Mouse (Mus musculus): Measurements from ENCODE around the gene Dclk1.

The Dclk1 gene

DNA sequence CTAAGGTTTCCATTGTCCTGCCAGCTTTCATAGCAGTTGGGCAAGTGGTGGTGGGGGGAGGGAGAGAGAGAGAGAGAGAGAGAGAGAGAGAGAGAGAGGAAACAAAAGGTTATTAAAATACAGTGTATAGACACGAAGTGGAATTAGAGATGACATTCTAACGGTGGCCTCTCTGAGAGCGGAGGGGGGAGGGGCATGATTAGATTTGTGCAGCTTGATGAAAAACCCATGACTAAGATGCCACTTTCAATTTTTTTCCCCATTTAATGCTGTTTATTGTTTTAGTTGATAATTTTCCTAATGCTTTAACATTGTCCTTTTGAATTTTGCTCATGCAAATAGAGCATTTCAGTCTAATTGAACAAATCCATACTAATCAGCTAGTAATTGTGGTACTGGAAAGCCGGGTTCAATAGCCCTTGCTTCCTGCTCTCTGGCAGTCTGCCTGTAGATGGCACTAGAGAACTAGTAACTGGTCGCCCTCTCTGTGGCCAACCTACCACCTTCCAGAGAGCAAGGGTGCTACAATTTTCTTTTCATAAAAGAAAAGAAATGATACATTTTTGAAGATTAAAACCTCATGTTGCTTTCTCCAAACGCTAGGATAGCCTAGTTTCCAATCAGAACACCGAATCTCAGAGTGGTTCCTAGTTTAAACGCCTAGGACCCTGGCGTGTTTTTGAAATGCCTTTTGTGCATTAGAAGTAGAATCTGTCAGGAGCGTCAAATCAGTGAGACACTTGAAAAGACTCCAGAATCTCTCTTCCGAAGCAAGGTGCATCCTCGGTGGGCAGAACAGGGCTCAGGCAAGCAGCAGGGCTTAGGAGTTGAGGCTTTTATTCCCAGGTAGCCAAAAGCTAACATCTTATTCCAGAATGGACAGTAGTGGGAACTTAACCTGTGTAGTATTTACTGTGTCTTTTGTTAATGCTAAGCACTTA is 278.3 kb downstream of the Dclk1 start:
- peak; percentile 46 to 72 for DNase-seq

DNA sequence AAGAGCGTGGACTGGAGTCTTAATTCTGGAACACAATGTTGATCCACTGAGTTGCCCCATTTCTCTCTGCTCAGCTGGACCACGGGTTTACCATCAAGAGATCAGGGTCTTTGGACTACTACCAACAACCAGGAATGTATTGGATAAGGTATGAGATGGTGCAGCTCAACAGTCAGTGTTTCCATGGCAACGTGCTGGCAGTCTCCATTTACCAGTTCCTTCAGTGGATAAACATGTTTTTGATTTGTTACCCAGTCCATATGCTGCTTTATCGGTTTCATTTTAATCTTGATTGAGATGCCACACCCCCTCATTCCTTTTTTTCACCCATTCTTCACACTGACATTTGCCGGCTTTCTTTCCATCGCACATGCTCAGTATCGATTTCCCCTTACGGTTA is 279.6 kb downstream of the Dclk1 start:
- DNase-seq = no peak

DNA sequence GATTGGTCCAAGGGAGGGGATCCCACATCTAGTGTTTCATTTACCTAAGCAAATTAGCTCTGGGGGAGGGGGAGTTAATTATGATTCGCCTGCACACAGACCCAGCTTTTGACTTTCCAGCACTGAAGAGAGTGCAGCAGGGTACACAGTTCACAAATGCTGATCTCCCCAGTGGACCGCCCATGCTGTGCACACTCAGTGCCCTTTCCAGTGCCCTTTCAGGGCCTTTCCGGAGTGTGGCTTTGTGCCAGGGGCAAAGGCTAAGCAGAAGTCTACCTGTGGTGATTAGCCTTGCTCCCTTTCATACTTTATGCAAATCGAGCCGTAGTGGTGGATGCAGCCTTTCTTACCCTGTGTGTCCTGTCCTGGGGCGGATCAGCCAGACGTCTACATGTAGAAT is 281.1 kb downstream of the Dclk1 start:
- peak; percentile 45 for DNase-seq

DNA sequence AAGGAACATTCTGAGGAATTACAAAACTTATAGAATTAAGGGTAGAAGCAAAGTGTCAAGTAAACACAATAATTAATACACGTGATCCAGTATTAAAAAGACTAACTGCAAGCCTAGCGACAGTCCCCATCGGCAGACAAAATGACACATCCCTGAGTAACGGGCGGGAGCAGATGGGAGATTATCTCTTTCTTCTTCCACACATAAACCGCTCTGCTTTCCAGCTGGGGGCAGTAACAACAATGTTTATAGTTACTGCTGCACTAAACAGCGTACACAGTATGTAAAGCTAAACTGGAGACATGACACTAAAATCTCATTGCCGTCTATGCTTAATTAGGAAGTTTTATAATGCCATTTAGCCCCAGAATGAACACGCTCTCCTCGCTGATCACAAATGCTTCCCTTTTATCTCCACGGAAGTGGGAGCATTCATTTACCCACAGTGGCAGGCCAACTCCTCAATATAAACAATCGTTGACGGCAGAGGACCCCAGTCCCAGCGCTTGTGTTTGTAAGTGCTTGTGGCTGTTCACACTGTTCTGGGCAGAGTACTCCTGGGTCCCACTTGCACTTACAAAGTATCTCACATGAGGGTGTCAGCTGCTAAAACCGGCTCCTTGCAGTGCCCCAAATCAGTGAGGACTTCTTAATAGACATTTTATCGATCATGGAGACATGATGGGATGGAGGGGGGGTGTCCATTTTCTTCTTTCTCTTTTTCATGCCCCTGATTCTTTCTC is 281.7 kb downstream of the Dclk1 start:
- no peak for DNase-seq

DNA sequence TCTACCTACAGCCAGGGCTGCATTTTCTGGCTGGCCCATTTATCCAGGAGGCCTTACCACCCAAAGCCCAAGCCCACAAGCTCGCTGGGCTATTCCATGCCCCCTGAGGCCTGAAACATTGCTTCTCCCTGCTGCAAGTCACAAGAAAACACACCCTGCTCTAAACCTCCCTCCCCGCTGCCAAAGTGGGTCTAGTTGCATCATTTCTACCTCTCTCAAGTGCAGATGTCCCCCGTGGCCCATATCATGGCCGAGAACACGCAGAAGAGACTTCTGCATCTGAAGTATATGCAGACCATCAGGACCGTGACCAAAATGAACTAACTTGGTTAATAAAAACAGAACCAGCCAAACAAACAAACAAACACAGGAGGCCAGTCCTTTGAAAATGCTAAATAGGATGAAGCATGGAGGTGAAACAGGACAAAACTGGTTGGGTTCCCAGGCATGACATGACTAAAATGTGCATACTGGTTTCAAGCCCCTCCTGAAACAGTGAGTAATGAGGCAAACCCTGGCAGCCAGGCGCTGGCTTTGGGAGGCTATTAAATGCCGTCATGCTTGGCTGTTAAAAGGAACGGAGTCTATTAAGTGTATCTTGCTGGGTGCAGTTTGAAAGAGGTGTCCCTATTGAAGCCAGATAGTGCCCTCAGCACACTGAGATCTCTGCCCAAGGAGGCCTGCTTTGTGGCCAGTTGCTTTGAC is 282.5 kb downstream of the Dclk1 start:
- no peak for DNase-seq

DNA sequence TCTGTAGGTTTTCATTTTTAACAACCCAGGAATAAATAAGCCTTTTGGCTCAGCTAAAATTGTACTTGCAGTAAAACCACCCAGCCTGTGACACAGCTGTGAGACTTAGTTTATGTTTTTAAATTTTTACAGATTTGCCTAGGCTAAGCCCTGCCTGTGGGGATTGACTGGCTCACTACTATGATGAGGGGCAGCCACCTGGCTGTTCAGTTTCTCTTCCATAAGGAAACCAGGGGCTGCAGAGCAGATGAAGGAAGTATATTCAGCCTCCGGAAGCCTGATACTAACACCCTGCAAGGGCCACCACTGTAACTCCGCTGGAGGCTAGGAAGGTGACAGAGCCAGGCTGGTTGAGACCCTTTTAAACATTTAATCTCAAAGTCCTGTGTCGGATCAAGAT is 284.3 kb downstream of the Dclk1 start:
- DNase-seq = no peak

DNA sequence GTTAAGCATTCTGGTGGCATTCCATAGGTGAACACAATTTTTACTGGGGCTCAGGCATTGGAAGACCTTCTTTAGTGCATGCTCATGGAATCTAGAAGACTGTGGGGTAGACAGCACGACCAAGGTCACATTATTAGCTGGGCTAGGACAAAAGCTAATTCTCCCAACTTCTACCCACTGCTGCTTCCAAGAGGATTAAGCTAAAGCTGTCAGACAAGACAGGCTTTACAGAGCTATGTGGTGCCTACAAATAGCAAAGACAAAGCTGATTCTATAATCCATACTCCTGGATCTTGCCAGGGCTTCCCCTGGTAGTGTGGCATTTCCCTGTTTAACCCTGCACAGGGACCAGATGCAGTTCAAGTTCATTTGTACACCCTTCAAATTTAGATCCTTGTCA is 285.4 kb downstream of the Dclk1 start:
- DNase-seq = no peak

DNA sequence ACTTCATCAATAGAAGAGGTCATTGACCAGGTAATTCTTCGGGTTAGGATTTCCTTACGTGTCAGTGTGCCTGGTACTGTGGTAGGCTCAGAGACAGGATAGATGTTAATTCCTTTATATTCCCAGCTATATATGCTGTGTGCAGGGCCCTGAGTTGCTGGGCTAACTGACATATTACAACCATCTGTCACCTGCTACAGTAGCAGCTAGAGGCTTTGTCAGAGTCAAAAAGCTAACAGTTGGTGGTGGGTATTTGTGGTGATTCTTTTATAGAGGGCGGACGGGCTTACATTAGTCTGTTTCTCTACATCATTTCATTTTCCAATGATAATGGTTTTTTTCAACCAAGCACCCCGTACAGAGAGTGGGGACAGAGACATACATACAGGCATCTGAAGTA is 285.8 kb downstream of the Dclk1 start:
- no peak for DNase-seq

DNA sequence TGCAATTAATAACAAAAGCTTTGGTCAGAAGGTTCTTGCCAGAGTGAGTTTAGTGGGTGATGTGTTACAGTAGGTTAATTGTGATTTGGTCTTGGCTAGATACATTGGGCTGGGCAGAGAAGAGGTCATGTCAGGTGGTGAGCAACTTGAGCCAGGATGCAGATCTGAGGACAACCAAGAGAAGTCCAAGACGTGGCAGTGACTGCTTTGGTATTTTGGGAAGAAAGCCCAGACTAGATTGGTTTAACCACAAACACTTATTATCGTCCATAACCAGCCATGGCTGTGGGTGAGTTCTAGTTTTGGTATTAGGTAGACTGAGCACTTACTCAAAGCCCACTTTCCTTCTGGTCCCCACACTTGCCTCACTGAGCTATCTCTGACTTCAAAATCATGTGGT is 287.2 kb downstream of the Dclk1 start:
- no peak for DNase-seq

DNA sequence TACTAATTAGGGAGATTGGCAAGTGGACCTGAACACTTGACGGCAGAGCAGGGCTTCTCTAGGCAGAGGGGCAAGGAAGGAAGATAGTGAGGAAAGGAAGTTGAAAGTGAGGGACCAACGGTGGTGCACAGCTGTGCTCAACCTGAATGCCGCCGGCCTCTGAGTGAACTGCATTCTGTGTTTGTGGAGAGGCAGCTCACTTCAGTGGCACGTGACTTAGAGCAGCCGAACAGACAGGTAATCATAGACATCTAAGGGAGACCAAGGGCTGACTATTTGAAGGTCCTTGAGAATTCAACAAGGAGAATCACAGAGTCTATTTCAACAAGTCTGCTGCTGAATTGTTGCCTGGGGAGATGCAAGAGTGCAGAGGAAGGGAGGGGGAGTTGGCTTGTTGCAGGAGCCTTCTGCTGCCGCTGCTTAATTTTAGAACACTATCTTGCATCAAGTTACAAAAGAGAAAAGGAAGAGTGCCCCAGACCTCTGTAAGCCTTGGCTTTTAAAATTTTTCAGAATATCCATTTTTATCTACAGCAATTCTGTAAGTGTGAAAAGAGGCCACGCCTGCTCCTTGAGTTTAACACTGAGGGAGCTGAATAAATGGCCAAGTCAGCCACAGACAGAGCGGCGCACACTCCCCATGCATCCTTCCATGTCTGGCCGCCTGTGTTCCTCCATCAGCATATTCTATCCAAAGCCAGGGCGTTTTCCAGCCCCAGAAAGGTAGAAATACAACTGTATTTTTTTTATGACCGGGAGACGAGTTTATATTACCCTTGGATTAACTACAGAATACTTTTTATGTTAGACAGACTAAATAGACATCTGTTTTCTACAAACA is 289.3 kb downstream of the Dclk1 start:
- DNase-seq = no peak

DNA sequence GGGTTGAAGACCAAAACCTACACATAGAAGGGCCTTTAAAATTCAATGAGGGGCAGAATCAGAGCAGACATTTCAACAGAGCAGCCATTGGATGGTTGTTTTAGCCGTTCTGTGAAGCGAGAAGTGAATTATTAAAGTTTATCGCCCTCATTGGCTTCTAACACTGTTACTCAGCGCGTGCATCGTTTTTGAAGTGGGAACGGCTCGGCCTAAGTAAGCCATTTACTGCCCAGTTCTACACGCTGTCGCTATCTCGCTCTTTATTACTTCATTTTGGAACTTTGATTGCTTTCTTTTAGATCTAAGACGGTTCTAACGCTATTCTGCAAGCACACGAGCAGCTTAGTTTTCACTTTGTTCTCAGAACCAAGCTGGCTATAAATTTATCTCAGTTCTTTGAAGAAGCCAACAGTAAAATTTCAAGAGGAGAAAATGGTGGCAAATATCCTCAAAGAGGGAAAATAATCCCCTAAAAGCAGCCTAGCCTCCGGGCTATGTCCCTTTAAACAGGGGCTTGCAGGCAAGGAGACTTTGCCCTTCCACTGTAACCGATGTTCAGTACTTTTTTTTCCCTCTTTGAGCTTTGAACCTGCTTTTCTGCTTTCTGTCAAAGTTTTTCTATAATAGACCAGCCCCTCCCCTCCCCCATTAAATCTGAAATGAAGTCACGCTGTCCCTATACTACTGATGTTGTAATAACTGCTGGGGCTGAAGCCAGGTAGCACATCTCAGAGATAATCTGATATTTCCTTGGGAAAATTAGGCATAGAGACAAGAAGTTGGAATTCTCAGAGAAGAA is 290.2 kb downstream of the Dclk1 start:
- peak in 1 of 2 experiments; percentile 17 for DNase-seq

DNA sequence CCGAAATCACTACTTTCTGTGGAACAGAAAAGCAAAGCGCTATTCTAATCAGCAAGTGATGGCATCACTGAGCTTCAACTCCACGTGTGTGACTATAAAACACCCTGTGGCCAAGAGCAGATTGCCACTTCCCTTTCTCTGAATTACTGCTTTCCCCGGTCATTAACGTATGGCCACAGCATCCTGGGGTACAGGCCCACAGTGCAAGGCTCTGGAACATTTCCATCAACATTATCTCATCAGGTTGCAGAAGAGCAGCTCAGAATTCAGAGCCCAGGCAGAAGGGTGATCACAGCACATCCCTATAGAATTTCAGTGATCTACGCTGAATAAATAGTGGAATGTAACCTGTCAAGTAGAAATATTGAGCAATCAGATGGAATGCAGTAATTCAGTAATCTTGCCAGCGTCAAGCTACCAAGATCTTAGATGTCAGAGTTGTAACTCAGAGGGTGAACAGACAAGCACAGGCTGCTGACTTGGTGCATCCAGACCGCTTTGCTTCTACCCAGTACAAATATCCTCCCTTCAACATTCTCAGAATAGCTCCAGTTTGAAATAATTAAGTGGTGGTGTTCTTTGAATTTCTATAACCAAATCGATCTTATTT is 293.5 kb downstream of the Dclk1 start:
- DNase-seq = no peak

DNA sequence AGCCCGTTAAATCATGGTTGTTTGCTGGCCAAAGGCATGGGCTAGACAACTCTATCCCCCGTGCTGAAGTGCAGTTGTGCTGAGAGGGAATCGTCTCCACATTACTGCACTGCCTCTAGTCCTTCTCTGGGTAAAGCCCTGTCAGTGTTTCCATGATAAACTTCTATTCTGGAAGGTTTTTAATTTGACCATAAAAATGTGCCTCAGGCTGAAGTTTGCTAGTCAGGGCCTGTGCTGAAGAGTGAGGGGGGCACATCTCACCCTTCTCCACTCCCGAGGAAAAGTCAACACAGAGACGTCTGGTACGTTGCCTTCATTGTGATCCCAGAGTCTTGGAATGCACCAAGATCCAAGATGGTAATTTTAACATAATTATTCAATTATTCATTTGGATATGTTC is 294.7 kb downstream of the Dclk1 start:
- no peak for DNase-seq

DNA sequence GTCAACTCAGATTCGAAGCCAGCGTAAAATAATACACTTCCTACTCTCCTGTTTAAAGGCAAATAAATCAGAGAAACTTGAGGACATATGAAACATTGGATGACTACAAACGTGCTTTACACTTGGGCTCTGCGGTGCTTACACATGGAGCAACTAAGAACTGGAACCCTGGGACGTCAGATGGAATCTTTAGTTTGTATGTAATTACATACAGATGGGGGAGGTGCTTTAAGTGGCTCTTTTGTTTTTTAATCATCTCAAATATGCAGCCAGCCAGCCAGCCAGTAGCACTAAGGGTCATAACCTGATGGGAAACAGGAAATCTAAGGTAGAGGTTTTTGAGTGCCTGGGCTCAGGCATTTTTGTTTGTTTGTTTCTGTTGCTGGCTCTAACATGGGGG is 295.6 kb downstream of the Dclk1 start:
- no peak for DNase-seq

DNA sequence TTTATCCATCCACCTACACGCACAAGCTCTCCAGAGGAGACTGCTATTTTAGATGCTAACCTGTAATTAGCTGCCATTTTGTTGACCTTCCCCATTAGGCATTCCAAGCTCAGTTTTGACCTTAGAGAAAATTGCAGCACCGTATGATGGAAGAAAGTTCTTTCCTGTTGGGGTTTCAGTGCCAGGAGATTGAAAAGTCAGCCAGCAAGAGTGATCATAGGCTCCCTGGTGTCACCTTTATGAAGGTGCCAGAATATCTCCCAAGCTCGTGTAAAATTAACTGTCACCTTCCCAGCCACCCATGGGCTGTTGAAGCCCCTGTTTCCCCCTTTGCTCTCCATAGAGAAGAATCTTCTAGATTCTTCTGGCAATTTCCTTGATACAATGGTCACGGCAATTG is 297.2 kb downstream of the Dclk1 start:
- DNase-seq = no peak

DNA sequence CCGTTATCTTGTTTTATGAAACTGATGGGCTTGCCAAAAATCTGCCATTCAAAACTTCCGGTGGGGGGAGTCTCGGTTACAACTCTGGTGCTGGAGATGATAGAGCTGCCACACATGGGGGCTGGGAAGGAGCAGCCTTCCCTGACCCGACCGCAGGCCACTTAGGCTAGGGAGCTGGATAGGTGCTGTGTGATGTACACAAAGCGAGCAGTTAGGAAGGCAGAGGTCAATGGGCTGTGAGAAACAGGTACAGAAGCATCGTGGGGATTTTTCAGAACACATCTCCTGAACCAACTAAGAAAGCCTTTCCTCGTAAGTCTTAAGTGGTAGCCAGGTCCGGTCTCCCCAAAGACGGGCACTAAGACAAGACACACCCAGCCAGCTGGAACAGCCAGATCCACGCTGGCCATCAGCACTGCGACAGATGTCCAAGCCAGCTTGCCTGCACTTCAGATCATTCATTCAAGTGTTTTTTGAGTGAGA is 297.7 kb downstream of the Dclk1 start:
- DNase-seq = no peak

DNA sequence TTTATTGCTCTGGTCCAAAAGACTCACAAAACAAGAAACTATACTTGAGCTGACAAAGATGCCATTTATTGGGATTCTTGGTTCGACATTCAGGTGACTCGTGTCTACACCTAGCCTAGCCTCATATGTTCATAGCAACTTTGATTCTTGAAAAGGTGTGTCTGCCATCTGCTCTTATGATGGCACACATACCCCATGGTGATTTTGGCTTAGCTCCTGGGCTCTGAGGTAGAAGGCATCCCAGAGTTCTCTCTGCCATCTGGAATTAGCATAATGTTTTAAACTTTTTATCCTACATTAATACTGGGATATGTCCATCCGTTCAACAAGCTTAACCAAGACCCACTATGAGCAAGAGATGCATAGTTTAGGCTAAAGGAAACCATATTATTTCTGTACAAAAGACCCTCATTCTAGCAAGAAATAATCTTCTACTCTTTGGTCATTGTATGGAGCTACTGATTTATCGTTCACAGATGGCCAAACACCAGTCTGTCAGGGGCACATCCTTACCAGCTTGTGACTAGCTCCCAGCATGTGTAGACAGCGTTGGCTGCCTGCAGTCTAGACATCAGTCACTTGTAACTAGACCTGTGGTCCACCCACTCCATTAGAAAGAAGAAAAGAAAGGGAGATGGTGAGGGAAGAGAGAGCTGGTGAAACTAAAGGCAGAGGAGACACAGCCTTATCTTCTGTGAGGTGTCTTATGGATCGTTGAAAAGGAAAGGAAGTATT is 298.4 kb downstream of the Dclk1 start:
- no peak for DNase-seq

DNA sequence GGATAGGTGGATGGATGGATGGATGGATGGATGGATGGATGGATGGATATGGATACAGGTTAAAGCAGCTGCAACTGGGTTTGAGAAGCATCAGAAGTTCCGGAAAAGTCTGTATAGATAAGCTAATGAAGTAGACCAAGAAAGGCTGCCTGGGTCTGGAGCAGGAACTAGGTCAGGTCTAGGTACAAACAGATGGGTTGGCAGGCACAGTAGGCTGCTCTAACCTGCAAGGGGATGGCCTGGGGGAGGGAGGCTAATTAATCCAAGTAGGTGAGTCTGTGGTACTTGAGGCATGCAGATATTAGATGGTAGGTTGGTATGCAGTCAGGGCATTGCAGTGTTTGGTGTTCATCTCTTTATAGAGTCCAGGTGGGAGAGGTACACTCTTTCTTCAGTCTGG is 299.6 kb downstream of the Dclk1 start:
- DNase-seq = no peak

DNA sequence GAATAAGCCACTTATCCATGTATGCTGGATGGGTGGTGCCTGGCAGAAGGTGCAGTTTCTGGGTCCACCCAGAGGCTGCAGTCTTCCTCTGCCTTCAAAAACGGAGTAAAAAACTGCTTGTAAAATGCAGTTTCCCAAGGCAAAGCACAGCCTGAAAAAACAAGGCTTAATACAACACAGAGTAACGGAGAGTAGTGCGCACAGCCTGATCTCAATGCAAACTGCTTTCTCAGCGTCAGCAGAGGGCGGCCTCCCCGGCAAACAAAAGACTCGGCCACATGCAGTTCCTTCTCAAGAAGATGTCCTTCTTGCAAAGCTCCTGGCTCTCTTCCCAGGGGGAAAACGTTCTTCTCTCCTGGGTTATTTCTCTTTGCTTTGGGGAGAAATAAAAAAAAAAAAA is 300.1 kb downstream of the Dclk1 start:
- peak in 1 of 2 experiments; percentile 19 for DNase-seq

DNA sequence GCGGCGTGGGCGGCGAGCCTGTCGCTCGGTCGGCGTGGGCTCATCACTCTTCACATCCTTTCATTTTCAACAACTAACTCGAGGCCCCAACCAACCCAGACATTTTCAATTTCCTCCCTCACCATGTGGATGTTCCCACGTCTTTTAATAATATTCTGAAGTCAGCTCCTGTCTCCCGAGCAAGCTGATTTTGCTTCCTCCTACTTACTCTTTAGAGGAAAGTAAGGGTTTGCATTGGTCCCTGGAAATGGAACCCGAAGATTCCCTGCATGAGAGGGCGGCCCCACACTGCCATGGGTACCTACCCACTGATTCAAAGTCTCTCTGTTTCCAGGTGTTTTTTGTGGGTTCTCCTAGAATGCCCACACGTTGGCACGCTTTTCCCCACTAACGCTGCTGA is 300.8 kb downstream of the Dclk1 start:
- no peak for DNase-seq
